Mouse (Mus musculus) lung, postnatal 0 days (tissue): ENCODE results near the gene Nemf. TPM values are rescaled to one million over a fixed set of nuclear protein-coding genes. Genes with fewer than 3 reads are reported as not detected.

ENCODE experiments used
- ATAC-seq: fragments of 200-750 bp; cut with Nextera tagmentation; 2 replicates; pipeline ENCODE4 v1.8.0; 2017; ENCODE audit warnings: moderate library complexity
- DNase-seq: peaks from one replicate; pipeline ENCODE4 v3.0.0-alpha.2; 2016; ENCODE audit warnings: low spot score
- H3K27ac ChIP-seq: fragments of 300-500 bp; sonication (generic); 2 replicates; pipeline ENCODE4 v1.5.1; 2014; ENCODE audit warnings: antibody characterized with exemption, mild to moderate bottlenecking, low read length, mixed read lengths
- H3K27me3 ChIP-seq: fragments of 300-500 bp; sonication (generic); replicated peaks from 2 replicates; pipeline ENCODE4 v1.6.1; 2014; ENCODE audit warnings: low read length, mixed read lengths; ENCODE audit not compliant: insufficient read depth
- H3K36me3 ChIP-seq: fragments of 300-500 bp; sonication (generic); 2 replicates; pipeline ENCODE4 v1.6.1; 2014; ENCODE audit warnings: low read length, mixed read lengths; ENCODE audit not compliant: insufficient read depth
- H3K4me1 ChIP-seq: fragments of 300-500 bp; sonication (generic); 2 replicates; pipeline ENCODE4 v1.6.1; 2014; ENCODE audit warnings: antibody characterized with exemption, low read depth, low read length, mixed read lengths; ENCODE audit not compliant: insufficient read depth
- H3K4me2 ChIP-seq: fragments of 300-500 bp; sonication (generic); replicated peaks from 2 replicates; pipeline ENCODE4 v1.6.1; 2014; ENCODE audit warnings: low read depth, mild to moderate bottlenecking, low read length, moderate library complexity, mixed read lengths
- H3K4me3 ChIP-seq: fragments of 300-500 bp; sonication (generic); 2 replicates; pipeline ENCODE4 v1.5.1; 2014; ENCODE audit warnings: low read depth, low read length
- H3K9ac ChIP-seq: fragments of 300-500 bp; sonication (generic); replicated peaks from 2 replicates; pipeline ENCODE4 v1.6.1; 2014; ENCODE audit warnings: low read depth, mild to moderate bottlenecking
- H3K9me3 ChIP-seq: fragments of 300-500 bp; sonication (generic); 2 replicates; pipeline ENCODE4 v1.6.1; 2016; ENCODE audit warnings: low read length, mixed read lengths
- CTCF ChIP-seq: IDR thresholded peaks from 2 replicates; pipeline ENCODE4 v1.5.1; 2016; ENCODE audit warnings: antibody characterized with exemption, mild to moderate bottlenecking
- EP300 ChIP-seq: IDR thresholded peaks from 2 replicates; pipeline ENCODE4 v1.6.1; 2016; ENCODE audit warnings: antibody characterized with exemption, mild to moderate bottlenecking, control low read depth
- WGBS: fragments of 180-500 bp; shearing (Covaris S2); extraction: QIAGEN DNeasy Blood & Tissue Kit; methylation state at CpG from one replicate; pipeline ENCODE4 v1.1.7; 2014; 5-methylcytosine and 5-hydroxymethylcytosine counted together
- microRNA-seq: library from miRNA; unstranded; fragments of <30 nt; microRNA quantifications from one replicate; pipeline ENCODE4, GENCODE M21; 2016
- polyA plus RNA-seq: library from polyadenylated mRNA; unstranded; fragments of >200 nt; fragmentation: Nextera tagmentation; extraction: Ambion mirVana; gene quantifications from 2 replicates; pipeline ENCODE4 v1.2.1, GENCODE M21; 2015

The Nemf gene
- polyA plus RNA-seq, 1 experiment from 2014 or later = 65.5 TPM

DNA sequence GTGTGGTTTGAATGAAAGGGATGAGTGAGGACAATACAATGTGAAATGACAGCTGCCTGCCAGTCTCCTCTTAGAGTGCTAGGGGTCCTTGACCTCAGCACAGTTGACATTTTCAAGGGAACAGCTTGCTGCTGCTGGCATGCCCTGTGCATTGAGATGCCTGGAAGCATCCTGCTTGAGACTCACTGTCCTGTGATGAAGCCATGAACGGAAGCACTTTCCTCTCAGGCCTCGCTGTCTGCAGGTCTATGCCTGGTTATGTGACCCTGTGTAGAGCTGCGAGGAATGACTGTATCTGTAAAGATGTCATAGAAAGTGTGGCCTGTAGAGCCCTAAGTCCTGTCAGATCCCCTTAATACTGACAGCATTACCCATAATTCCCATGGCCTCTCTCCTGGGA lies 91.9 kb downstream of the Nemf start:
- no peaks in the 10 kb centered on the region for H3K36me3 ChIP-seq
- H3K9ac ChIP-seq = no peak overlapping the region
- TF ChIP-seq CTCF (no peak), EP300 (no peak)
- H3K4me2 ChIP-seq = no peak overlapping the region
- H3K27me3 ChIP-seq = no peaks in the 10 kb centered on the region
- no peak overlapping the region for H3K27ac ChIP-seq
- DNase-seq = no peak
- WGBS = 84% methylated on average over 3 of the region's 3 CpGs
- ATAC-seq = no peak
- no peak overlapping the region for H3K4me3 ChIP-seq
- H3K9me3 ChIP-seq = no peaks in the 10 kb centered on the region
- no peaks in the 10 kb centered on the region for H3K4me1 ChIP-seq

DNA sequence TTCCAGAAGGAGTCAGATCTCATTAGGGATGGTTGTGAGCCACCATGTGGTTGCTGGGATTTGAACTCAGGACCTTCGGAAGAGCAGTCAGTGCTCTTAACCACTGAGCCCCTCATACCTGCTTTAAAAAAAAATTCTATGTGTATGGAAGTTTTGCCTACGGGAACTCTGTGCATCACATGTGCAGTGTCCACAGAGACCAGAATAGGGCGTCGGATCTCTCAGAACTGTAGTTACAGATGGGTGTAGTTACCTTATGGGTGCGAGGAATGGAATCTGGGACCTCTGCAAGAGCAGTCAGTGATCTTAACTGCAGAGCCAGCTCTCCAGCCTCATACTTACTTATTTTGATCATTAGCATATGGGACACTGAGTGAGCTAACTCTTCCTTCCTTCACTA lies 94.7 kb downstream of the Nemf start:
- no peaks in the 10 kb centered on the region for H3K36me3 ChIP-seq
- no peak overlapping the region for H3K27ac ChIP-seq
- ATAC-seq (no peak), DNase-seq (no peak)
- H3K4me2 ChIP-seq = no peak overlapping the region
- no peaks in the 10 kb centered on the region for H3K27me3 ChIP-seq
- TF ChIP-seq EP300 = no peak
- no peak for TF ChIP-seq CTCF
- no peaks in the 10 kb centered on the region for H3K4me1 ChIP-seq
- H3K9ac ChIP-seq = no peak overlapping the region
- 98% methylated on average over 5 of the region's 5 CpGs for WGBS
- H3K4me3 ChIP-seq = no peak overlapping the region
- no peaks in the 10 kb centered on the region for H3K9me3 ChIP-seq

Small RNA genes lying within 50 kb of the gene (microRNA-seq; reads per million reads assigned to microRNA genes)
- gene Gm47299 (not detected), gene Gm47305 (not detected)

Other genes with a start within 250 kb of the Nemf start
- gene Rps29, start 198.0 kb downstream of the Nemf start, polyA plus RNA-seq = 1,546 and 1,642 TPM in 2 replicates
- gene Lrr1, start 188.4 kb downstream of the Nemf start, polyA plus RNA-seq = 1.9 and 2.3 TPM in 2 replicates
- 481 and 510 TPM in 2 replicates for gene Rpl36al, start 173.1 kb downstream of the Nemf start, polyA plus RNA-seq
- gene Mgat2, start 173.0 kb downstream of the Nemf start, polyA plus RNA-seq = 45.7 and 50.0 TPM in 2 replicates
- 7.9 and 8.2 TPM in 2 replicates for gene Gm49383, start 160.1 kb downstream of the Nemf start, polyA plus RNA-seq
- 5.8 and 6.3 TPM in 2 replicates for gene Dnaaf2, start 158.7 kb downstream of the Nemf start, polyA plus RNA-seq
- gene Gm49384, start 152.9 kb downstream of the Nemf start, polyA plus RNA-seq = 6.3 and 6.4 TPM in 2 replicates
- 5.3 and 6.1 TPM in 2 replicates for gene Pole2, start 129.0 kb downstream of the Nemf start, polyA plus RNA-seq
- 22.7 and 25.5 TPM in 2 replicates for gene Klhdc1, start 116.0 kb downstream of the Nemf start, polyA plus RNA-seq
- 82.1 and 83.9 TPM in 2 replicates for gene Klhdc2, start 60.5 kb downstream of the Nemf start, polyA plus RNA-seq
- 86.3 and 92.5 TPM in 2 replicates for gene Arf6, start 15.0 kb upstream of the Nemf start, polyA plus RNA-seq
- 2.6 and 3.2 TPM in 2 replicates for gene Gm9887, start 15.3 kb upstream of the Nemf start, polyA plus RNA-seq
- gene Vcpkmt, start 225.9 kb upstream of the Nemf start, polyA plus RNA-seq = 20.6 and 25.6 TPM in 2 replicates